Mouse (Mus musculus): ENCODE results near the gene Carmil1.
A peak's percentile ranks its signal among the peaks of the same experiment; 100 is the strongest.
"Not testable (repeated sequence)": the region's sequence is repeated elsewhere in the genome, so short reads cannot be mapped to it uniquely, and the experiment has no call there.

The Carmil1 gene

DNA sequence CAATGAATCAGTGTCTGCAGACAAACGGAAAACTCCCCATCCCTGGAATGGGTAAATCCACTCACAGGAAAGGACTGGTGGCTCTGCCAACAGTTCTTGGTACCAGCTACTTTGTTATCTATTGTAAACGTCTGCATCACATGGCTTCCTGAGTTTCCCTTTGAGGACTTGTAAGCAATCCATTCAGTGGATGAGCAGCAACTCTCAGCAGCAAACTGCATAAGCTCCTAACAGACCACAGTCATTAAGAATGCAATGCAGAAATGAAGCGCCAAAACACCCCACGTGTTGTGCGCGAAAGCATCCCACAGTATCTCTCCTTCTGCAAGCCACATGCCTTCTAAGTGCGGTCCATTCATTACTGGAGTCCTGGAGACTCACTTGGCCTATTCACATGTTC is 128.0 kb downstream of the Carmil1 start:
- no peak for DNase-seq (ENCODE audit: low spot score)

DNA sequence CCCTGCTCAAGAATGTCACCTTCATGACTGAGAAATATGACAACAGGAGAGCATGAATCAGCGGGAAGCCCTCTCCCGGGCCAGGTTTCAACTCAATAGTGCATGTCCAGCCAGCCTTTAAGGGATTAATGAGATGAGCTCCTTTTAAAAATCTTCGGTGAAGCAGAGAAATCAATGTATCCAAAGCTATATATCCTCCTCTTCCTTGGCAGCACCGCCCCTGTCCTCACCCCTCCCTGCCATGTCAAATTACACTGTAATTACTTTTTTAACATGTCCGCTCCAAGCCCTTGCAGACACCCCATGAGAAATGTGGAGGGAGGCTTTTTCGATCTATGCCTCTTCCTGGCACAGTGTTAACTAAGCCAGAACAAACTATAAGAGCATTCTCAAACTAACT is 129.3 kb downstream of the Carmil1 start:
- DNase-seq (ENCODE audit: low spot score): no peak

DNA sequence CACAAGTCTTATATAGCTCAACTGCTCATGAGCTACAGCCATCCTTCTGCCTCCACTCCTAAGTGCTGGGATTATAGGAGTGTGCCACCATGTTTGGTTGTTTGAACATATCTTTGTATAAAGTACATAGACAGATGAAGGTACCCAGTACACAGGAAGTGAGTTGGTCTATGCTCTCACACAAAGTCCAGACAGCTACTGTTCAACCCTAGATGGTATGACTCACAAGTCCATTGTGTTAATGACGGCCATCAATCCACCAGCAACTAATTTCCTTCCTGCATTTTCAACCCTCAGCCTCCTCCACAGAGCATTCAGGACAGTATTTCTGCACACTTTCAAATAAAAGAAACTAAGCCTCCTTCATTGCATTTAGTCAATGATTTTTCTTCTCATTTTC is 132.0 kb downstream of the Carmil1 start:
- DNase-seq (ENCODE audit: low spot score): no peak

DNA sequence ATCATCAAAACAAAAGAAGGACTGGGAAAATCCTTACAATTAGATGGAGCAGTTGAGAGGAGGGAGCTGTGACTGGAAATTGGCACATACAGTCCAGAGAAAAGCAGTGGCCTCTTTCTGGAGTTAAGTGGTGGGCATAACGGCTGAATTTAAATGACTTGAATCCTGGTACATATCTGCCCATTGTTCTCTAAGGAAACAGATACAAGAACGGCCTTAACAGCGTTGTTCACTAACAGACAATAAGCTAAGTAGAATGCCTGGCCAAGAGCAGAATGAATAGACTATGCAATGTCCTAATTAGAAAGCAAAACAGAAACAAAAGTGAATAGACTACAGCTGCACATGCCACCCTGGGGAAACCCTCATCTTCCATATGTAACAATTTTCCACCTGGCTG is 133.6 kb downstream of the Carmil1 start:
- no peak for DNase-seq (ENCODE audit: low spot score)

DNA sequence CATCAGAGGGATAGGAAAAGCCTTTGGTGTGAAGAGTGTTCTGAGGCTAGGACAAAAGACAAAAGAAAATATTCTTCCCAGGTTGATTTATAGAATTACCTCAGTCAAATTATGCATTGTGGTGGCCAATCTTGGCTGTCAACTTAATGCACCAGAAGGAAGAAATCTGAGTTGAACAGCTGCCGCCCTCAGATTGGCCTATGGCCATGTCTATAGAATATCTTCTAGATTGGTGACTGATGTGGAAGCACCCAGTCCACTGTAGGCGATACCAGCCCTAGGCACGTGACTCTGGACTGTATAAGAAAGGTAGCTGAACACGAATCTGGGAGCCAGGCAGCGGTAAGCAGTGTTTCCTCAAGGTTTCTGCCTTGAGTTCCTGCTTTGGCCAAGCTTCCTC is 134.1 kb downstream of the Carmil1 start:
- no peak for DNase-seq (ENCODE audit: low spot score)

DNA sequence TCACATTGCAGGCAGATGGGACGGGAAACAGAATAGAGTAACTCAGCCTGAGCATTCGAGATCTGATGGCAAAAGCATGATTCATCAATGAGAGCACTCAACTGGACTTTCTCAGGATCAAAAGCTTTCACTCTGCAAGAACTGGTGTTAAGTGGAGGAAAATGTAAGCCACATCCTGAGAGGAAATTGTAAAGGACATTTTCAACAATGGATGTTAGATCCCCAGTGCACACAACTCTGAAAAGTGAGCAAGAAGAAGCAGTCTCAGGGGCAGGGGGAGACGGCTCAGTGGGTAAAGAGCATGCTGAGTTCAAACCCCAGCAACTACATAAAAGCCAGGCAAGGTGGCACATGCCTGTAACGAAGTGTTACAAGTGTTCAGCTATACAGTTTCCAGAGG is 135.7 kb downstream of the Carmil1 start:
- no peak for DNase-seq (ENCODE audit: low spot score)

DNA sequence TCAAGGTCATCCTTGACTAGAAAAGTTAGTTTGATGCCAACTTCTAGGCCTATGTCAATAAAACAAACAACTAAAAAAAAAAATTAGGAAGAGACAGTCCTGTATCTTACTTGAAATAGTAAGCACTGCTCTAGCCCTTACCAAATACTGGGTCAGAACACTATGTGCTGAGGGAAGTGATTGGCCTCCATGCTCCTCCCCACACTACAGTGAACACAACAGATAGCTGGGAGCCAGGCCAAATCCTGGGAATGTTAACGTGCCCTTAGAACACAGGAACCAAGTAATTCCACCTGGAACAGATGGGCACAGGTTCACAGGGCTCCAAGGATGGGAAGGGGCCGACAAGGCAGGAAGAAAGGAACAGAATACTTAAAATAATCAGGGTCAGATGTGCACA is 136.5 kb downstream of the Carmil1 start:
- peak; percentile 48 for DNase-seq (ENCODE audit: low spot score)

DNA sequence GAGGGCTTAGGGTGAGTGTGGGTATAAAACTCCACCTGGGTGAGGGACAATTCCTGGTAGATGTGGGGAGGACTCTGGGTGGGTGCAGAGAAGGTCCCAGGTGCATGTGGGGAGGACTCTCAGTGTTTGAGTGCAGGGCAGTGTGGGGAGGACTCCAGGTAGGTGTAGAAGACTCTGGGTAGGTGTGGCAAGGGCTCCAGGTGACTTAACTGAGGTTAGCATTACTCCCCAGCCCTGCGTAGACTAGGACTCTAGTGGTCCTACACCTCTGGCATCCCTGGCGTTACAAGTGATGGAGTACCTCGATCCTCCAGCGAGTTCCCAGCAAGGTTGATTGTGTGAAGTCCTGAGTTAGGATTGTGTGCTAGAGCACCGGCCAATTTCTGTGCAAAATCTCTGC is 143.8 kb downstream of the Carmil1 start:
- DNase-seq (ENCODE audit: low spot score): no peak

DNA sequence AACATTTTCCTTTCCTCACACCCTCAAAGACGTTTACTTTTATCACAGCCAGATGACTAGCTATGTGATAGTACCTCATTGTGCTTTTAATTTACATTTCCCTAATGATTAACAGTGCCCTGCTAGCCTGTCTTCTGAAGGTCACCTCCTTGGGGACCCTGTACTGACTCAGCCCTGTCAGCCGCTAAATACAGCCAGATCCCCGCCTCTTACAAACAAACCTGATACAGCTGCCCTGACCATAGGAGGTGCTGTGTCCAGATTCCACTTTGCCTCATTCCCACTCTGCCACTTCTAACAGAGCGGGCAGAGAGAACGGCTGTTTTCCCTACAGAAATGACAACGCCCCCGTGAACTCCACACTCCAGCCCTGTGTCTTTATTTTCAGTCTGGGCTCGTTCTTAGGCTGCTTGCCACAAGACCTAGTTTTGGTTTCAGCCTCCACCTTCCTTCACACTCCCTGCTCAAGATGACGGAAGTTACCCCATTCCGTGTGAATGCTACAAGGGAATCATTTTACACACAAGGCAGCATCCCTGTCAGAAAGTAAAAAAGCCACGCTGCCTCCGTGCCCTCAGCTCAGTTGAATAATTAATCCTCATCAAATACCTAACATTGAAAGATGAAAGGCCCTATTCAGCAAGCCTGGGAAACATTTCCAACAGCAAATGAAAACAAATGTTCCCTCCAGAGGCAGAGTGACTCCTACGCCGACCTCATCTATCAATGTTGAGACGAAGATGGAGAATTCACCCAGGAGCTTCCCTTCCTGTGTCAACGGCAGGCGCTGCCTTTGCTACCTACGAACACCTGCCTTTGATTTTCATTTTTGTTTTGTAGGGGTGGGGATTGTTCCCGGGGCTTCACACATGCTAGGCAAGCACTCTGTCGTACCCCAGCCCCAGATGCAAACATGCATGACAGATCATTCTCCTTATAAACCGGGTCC is 145.0 kb downstream of the Carmil1 start:
- DNase-seq (ENCODE audit: low spot score): peak; percentile 5

DNA sequence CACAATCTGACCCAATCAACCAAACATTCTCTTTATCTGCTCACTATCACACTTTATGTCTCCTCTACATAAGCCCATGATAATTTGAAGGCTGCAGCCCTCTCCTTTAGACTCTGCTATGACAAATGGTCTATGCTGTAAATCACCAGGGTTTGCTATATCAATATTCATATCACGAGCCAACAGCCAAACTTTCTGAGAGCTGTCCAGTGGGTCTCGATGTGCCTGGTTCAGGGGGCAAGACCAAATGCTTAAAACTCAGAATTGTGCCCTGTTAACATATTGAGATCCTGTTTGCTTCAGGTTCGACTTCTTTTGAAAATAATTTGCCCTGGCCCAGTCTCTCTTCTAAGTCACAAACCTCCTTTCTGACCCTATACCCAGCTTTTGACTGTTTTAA is 147.7 kb downstream of the Carmil1 start:
- DNase-seq (ENCODE audit: low spot score): no peak

DNA sequence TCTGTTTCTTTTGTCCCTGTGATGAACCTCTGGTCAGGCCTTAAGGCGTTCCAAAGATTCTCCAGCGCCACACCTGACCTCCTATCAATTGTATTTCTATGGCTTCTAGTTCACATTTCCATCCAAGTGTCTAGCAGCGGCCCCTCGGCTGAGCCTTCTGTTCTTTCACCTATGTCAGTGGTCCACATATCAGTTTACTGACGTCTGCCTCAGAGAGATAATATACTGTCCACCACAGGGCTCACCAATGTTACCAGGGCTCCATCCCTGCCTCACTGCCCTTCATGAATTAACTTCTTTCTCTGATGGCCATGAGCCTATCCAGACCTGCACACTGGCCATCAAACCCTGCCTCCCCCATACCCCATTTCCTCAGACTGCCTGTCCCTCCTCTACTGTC is 149.3 kb downstream of the Carmil1 start:
- DNase-seq (ENCODE audit: low spot score): no peak

DNA sequence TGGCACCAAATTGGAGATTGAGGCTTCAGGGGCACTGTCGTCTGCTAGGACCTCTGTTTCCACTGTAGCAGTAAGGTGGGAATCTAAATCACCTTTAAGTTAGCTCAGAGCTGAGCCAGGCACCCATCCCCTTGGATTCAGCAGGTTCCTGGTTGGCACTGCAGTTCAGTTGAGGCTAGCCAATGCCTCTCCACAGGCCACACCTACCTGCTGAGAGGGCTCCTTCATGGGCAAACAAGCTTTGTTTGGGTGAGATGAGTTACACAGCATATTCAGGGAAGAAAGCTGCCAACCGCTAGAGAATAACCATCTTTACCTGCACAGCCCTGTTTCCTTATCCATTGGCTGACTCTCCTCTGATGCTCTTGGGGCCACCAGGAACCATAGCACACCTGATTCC is 149.9 kb downstream of the Carmil1 start:
- DNase-seq (ENCODE audit: low spot score): no peak

DNA sequence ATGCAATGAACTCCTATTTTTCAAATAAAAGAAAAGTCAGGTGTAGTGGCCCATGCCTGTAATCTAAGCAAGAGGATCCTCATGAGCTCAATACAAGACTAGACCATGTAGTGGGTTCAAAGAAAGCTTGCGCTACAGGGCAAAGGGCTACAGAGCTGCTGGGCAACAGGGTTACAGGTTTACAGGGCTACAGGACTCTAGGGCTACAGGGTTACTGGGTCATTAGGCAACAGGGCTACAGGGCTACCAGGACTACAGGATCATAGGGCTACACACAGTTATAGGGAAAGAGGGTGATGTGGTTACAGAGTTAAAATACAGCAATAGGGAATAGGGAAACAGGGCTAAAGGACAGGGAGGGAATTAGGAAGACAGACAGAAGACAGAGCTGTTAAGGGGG is 151.9 kb downstream of the Carmil1 start:
- no peak for DNase-seq (ENCODE audit: low spot score)

DNA sequence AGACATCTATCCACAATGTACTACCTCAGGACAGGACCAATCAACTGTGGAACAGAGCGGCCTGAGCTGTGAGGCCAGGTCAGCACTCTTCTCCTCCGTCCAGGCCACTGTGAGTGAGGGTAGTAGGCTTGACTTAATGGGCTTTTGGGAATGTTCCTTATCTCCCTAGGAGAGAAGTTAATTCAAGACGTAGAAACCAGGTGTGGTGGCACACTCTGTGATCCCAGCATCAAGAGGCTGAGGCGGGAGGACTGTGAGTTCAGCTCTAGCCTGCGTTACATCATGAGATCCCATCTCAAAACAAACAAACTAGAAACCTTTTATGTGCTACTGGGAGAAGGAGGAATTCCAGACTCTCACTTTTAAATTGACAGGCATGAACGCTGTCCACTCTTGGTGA is 154.7 kb downstream of the Carmil1 start:
- DNase-seq (ENCODE audit: low spot score): no peak

DNA sequence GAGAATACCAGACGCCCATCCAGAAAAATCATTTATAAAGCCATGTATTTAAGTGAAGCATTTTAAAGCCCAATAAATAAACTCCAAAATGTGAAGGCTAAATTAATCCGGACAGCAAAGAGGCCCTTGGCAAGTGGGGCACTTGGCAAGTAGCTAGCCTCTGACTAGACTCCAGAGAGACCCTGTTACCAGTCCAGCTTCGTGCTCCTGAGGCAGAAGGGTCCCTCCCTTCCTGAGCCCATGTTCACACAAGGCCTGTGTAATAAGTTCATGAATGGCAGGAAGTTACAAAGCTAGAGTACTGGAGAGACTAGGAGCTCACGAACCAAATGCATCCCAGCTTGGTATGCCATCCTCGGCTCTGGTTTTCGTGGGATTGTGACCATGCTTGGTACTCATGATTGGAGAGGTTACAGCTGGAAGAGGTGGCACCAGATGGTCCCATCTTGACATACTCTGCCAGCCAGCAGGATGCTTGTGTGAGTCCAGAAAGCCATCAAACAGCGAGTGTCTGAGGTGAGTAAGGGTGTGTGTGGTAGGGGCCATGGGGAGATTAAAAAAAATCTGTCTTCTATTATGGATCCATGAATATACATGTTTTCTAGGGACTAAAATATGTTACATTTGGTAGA is 163.3 kb downstream of the Carmil1 start:
- DNase-seq (ENCODE audit: low spot score): no peak

DNA sequence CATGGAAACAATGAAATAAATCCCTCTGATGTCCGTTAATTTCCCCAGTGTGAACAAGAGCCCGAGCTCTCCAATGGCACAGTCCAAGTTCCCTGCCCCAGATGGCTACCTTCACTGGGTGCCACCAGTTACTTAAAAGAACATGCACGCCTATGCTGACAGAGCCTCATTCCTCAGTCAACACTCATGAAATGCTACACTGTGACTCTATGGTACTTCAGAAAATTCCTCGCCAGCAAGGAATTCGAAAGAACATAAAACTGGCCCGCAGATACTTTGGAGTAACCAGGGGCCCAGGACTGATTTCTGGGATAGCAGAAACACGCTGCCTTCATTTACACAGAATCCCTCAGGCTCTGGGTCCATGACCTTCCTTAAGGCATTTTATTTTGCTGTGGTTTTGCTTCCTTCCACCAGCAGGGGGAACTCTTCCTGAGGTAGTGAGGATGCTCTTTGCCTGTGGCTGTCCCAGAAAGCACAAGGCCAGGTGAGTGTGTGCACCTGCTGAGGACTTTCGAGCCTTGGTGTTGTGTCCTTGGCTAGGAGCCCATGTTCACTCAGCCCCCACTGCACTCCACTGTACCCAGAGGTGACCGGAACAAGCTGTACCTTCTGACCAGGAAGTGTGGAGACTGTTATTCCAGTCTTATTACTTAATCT is 167.8 kb downstream of the Carmil1 start:
- DNase-seq (ENCODE audit: low spot score): peak; percentile 7

DNA sequence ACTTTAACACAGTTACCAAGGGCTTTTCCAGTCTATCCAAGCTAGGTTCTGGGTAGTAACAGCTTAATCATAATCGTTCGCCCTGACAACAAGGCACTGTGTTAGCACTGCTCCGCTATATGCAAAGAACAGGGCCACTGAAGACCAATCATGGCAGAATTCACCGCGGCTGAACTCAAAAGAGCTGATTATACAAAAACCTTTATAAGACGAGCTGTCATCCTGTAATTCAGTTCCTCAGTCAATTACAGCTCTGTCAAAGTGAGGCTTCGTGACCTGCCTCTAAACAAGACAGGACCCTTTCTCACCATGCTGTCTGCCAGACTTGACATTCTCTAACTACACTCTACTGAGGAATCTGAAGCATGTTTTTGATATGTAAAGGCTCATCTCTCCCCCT is 170.3 kb downstream of the Carmil1 start:
- no peak for DNase-seq (ENCODE audit: low spot score)

DNA sequence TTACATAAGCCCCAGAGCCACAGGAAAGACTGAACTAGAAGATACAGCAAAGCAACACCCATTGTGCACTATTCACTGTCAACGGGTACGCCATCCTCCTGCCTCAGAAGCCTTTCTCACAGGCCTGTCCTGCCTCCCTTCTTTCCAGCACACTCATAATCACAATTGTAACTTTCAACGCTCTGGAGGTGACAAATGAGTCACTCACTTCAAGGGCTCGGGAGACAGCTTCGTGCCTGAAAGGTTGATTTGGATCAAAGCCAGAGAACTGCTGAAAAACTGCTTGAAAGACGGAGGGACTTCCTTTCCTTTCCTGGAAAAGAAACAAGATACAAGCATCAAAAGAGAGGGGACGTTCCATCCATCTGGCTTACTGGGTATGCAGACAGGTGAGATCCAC is 172.3 kb downstream of the Carmil1 start:
- DNase-seq (ENCODE audit: low spot score): no peak

DNA sequence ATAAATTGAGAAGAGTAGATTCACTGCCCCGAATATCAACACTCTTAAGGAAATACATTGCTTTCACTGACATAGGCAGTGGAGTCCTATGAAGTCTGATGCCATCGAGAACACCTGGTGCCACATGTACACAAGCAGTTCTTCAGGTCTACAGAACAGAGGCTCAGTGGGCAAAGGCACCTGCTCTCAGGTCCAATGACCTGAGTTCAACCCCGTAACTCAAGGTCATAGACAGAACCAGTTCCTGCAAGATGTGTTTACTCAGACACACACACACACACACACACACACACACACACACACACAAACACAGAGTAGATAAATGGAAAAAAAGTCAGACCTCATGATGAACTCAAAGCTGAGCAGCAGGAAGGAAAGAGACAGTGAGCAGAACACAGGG is 173.5 kb downstream of the Carmil1 start:
- no peak for DNase-seq (ENCODE audit: low spot score)

DNA sequence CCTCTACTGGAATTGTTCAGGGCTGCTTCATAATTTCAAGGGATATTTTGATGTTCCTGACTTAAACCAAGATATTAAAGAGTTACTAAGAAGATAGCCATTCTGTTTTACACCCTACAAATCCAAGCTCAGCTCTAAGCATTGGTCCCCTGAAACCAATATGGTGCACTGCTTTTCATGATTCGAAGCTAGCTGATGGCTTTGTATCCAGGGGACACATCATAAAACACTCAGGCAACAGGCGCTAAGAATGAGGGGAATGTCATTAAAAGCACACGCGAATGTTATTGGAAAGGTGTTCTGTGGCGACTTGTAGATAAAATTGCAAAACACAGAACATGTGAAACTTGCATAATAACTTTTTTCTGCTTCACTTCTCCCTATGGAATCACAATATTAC is 174.8 kb downstream of the Carmil1 start:
- no peak for DNase-seq (ENCODE audit: low spot score)

DNA sequence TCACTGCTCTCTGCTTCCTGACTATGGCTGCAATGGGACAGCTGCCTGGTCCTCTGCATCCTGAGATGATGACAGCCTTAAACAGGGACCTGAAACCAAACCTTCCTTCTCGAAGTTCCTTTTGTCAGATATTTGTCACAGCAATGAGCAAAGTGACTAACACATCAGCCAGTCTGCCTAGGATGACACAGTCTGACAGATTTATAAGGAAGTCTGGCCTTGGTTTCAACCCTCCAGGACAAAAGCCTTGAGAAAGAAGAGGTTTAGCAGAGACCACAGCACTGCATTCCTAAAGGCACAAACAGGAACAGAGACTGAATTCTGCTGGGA is 175.3 kb downstream of the Carmil1 start:
- DNase-seq (ENCODE audit: low spot score): no peak

DNA sequence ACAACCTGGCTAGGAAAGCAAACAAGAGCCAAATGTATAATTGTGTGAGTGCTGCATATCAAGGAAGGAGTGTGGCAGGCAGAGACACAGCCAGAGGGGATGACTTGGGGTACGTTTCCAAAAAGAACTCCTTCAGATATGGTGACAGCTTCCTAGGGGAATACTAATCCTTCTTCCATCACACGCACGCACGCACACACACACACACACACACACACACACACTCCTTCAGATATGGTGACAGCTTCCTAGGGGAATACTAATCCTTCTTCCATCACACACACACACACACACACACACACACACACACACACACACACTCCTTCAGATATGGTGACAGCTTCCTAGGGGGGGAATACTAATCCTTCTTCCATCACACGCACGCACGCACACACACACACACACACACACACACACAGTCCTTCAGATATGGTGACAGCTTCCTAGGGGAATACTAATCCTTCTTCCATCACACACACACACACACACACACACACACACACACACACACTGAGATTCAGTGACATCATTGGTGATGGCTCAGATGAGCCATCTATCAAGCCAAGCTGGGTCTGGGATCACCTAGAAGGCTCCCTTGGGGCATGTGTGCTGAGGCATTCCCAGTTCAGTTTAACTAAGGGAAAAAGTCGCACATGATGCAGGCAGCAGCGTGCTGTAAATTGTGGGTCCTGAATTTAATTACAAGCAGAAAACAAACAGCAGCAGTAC is 175.8 kb downstream of the Carmil1 start:
- DNase-seq (ENCODE audit: low spot score): not testable (repeated sequence)

DNA sequence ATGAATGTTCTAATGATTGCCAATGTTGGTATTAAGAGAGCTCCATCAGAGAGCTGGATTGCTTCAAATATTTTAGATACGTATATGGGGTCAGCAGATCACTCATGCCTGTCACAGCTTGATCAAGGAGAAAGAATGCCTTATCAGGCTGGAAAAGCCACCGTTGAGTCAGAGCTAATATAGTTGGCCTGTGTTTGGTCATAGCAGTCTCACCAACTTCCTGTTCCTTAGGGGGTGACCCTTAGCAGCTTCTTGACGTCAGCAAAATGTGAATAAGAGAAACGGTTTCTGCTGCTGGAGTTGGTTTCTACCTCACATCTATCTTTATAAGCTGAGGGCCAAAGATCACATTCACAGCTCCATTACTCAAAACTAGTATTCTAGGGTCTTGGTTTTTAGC is 176.6 kb downstream of the Carmil1 start:
- no peak for DNase-seq (ENCODE audit: low spot score)
